Mouse (Mus musculus) C3H10T1/2 (cell line): ENCODE data around the gene Stam. TPM values are rescaled to one million over a fixed set of nuclear protein-coding genes. Genes with fewer than 3 reads are reported as not detected.

Source experiments
- polyA plus RNA-seq, 2 experiments: library from polyadenylated mRNA; unstranded; fragments of >200 nt; fragmentation: generic; extraction: Trizol; gene quantifications; one replicate each; pipeline ENCODE4 v1.2.1; 2012; ENCODE audit warnings: missing spikeins in 2 of 2

The Stam gene
- 1 to 10 TPM; 1.0 to 6.2 TPM for polyA plus RNA-seq

GRCm38 (mm10) chr2:14073362-14074220 lies at the start of gene Stam:
Stam (plus strand) TSS chr2:14074098.

GRCm38 (mm10) chr2:14055566-14056331 lies 18.1 kb upstream of the Stam start, which contains the start of gene Hacd1:
Hacd1 (minus strand) TSS chr2:14056135.

DNA sequence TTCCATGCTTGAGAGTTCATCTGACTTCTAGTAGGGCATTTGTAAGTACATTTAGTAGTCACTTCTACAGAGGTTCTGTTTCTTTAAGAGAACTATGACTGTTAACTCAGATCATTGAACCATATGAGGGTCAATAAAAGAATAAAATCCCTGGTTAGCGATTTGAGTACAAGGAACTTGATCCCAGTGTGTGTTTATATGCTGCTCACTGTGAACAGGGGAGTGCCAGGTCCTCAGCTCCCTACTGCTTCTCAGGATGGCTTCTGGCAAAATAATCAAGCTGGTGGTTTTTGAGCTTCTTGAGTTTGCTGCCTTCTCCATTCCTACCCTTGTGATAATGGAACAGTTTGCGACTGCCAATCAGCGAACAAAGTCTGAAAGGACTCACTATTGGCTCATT lies 100.4 kb downstream of the Stam start, which contains the start of gene Tmem236:
TSS of gene Tmem236 (plus strand) at position 190 of the 400 bp plus-strand sequence.

Other genes with a start within 250 kb of the Stam start
- 10 to 100 TPM; 22.2 to 22.8 TPM for gene Hacd1, start 18.0 kb upstream of the Stam start, polyA plus RNA-seq
- under 1 TPM in 1 of 2 experiments, not detected in 1; 0.02 TPM for gene Tmem236, start 100.4 kb downstream of the Stam start, polyA plus RNA-seq
- not detected for gene Mrc1, start 155.3 kb downstream of the Stam start, polyA plus RNA-seq